Mouse (Mus musculus) neutrophil, adult 5-6 weeks (primary cell): Measurements from ENCODE around the gene Mthfd1l. TPM values are rescaled to one million over a fixed set of nuclear protein-coding genes. Genes with fewer than 3 reads are reported as not detected.
A peak's percentile ranks its signal among the peaks of the same experiment; 100 is the strongest.

ENCODE experiments used
- ATAC-seq: fragments of 151-379, 151-347 bp; 2 replicates; pipeline ENCODE4 v1.8.0; 2017; ENCODE audit warnings: mild to moderate bottlenecking, moderate TSS enrichment; ENCODE audit not compliant: insufficient number of reproducible peaks, poor library complexity, low FRiP score, severe bottlenecking; ENCODE audit errors: extremely low read depth
- total RNA-seq: library from RNA; stranded (forward); fragments of 200-1000 nt; gene quantifications from 2 replicates; pipeline ENCODE4 v1.2.3, GENCODE M21; 2017

Gene Mthfd1l
- total RNA-seq, 1 experiment from 2014 or later = 39.5 TPM

DNA sequence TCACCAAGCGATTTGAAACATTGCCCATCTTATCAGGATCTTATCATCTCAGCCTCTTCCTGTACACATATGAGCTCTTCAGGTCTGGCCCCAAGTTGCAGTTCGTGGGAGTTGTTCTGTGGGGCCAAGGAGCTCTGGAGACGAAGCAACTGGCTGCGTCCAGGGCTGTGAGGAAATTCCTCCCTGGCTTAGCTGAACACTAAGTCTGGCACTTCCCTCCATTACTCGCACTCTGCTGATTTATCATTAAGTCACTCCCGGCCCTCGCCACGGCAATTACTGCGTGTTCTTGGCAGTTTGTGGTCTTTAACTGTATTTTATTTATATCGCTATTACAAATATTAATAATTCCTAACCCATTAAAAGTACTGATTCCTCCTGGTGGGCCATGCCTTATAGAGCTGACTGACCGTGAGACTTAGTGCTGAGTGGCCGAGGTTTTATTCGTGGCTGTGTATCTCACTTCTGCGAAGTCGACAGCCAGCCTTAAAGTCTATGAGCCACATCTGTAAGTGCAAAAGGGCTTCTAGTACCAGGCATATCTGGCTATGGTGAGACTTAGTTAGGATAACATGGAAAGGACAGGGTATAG, 56.0 kb downstream of the Mthfd1l start:
- no peak for ATAC-seq

DNA sequence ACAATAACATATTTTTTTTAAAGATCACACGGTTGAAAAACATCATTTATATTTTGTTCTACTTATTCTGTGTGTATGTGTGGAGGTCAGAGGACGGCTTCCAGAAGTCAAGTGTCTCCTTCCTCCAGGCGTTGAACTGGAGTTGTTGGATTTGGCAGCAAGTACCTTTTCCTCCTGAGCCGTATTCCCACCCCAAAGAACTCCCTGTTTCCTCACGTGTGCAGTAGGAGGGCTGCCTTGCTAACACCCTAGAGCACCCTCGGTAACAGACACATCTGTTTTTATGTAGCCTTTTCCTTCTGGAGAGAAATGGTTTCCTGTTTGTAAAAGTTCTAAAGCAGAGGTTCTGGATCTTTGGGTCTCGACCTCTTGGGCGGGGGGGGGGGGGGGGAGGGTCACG, 60.8 kb downstream of the Mthfd1l start:
- ATAC-seq = no peak

GRCm38 (mm10) chr10:4036476-4036875, 63.6 kb downstream of the Mthfd1l start:
- no peak for ATAC-seq

- no peak for ATAC-seq
Observed at GRCm38 (mm10) chr10:4037066-4037465, 64.1 kb downstream of the Mthfd1l start.

DNA sequence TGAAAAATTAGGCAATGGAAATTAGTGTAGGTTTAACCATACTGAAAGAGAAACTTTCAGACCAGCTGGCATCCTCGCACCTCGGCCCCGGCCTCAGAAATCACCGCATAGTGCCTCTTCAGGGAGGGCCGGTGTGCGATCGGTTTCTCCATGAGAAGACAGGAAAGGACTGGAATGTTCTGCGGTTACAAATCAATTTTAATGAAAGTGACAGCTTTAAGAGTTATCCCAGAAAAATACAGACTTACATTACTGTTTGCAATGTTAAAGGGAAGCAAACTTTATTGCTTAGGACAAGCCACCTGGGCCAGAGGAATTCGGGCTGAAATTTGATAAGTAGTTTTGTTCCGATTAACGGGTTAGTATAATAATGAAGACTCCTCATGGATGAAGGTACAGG, 65.7 kb downstream of the Mthfd1l start:
- ATAC-seq = no peak

GRCm38 (mm10) chr10:4041691-4042090, 68.8 kb downstream of the Mthfd1l start:
- peak; percentile 68 for ATAC-seq

- no peak for ATAC-seq
Observed at GRCm38 (mm10) chr10:4044421-4044820, 71.5 kb downstream of the Mthfd1l start.

GRCm38 (mm10) chr10:4046496-4046895, 73.6 kb downstream of the Mthfd1l start:
- ATAC-seq = no peak

GRCm38 (mm10) chr10:4047666-4048065, 74.7 kb downstream of the Mthfd1l start:
- no peak for ATAC-seq

GRCm38 (mm10) chr10:4050236-4050635, 77.3 kb downstream of the Mthfd1l start:
- no peak for ATAC-seq

- ATAC-seq = no peak
Observed at GRCm38 (mm10) chr10:4052711-4053110, 79.8 kb downstream of the Mthfd1l start.

DNA sequence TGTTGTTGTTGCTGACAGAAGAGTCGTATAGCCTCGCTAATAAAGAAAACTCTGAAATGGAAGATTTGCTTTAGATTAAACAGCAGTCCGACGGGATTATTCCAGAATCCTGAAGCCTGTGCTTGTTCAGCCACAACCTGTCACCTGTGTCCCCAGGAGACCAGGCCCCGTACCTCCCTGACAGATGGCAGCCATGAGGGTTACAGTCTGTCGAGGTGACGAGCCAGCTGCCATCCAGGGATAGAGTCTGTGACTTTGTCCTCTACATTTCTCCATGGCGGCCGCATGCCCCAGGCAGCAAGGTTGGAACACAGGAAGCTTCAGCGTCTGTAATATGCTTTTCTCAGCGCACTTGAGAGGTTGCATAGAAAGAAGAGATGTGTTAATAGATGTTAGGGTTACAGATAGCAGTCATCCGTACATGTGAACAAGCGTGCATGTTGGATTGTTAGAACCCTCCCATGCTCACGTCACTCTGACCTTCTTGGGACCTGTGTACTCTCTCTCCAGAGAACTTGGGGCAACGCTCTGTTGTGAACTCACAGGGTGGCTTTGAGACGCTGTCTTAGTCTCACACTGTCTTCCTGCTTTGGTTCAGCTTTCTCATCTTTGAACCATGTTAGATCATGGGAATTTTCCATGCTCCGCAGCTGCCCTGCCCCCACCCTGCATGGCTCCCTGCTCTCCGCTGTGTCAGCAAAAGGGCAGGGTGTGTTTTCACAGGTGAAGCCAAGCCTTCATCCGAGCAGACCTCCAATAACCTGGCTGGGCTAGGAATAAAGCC, 80.6 kb downstream of the Mthfd1l start:
- ATAC-seq = no peak

- ATAC-seq = no peak
Observed at GRCm38 (mm10) chr10:4054589-4054988, 81.7 kb downstream of the Mthfd1l start.

DNA sequence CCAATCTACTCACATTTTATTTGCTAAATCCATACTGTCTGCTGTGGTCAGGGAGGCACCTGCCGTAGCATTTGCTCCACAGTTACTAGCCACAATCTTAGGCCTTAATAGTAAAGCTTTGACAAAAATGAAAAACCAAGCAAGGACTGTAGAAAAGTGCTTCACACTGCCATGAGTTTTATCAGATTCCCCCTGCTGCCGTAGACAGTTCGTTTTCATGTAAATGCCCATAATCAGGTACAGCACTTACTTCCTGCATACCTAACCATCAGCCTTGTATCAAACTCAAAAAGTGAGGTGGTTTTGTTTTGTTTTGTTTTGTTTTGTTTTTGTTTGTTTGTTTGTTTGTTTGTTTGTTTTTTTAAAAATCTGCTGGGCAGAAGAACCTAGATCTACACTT, 84.5 kb downstream of the Mthfd1l start:
- no peak for ATAC-seq

GRCm38 (mm10) chr10:4057832-4058231, 84.9 kb downstream of the Mthfd1l start:
- no peak for ATAC-seq

DNA sequence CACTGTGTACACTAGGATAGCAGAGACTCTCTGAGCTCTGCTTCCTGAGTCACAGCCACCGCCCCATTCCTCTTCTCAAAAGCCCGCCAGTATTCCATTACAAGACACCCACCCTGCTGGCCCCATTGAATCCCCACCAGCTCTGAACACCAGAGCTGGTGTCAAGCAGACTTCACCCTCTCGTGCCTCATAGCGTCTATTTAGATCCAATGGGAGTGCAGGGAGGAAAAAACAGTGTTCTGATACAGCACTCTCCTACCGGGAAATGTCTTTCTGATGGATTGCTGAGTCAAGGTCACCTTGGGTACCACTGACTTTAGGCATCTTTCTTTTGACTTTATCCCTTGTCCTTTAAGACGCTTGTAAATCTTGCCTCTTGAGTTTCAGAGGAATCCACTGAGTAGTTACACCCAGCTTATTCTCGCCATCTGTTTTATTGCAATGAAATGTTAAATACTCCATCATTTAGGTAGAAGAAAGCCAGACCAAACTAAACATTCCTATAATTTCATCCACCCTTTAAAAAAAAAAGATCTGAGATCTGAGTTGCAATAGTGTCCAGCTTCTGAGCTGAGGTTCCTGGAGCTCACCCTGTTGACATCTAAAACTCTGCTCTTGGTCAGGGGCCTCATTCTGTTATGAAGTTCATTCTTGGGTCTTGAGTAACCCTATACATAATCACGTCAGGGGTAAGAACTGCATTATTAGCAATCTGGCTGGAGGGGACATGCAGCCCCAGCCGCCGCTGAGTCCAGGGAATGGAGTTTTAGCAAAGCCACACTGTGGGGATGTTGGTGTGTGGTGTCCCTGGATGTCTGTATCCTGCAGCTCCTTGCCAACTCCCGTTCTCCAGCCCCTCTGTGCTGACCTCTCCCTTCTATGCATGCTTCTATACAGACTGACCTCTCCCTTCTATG, 88.4 kb downstream of the Mthfd1l start:
- no peak for ATAC-seq

GRCm38 (mm10) chr10:4063537-4063936, 90.6 kb downstream of the Mthfd1l start:
- no peak for ATAC-seq

- no peak for ATAC-seq
Observed at GRCm38 (mm10) chr10:4065295-4066084, 92.6 kb downstream of the Mthfd1l start.

DNA sequence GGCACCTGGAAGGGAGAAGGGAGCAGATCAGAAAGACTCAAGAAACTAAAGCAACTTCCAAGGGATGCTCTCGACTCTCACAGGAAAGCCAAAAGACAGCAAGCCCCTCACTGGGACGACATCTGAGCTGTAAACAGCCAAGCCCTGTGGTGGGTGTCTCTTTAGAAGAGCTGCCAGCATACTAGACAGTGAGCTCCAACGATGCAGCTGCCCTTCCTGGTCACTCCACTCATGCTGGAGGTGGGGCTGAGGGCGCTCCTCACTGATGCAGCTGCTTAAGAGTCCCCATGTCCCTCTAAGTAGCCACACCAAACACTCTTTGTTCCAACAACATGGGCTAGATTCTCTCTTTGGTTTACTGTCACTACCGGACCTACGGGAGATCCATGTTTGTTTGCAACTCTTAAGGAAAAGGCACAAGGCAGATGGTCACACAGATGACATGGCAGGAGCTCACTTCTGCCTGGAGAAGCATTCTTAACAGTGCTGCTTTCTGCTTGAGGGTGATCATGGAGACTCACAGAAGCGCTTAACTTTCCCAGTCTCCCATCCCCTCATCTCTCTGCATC, 96.4 kb downstream of the Mthfd1l start:
- ATAC-seq = no peak
